Mouse (Mus musculus) heart, postnatal 0 days (tissue): Measurements from ENCODE around the gene Dnal1.

ENCODE experiments used
- CTCF ChIP-seq: IDR thresholded peaks from 2 replicates; pipeline ENCODE4 v1.5.1; 2016; ENCODE audit warnings: antibody characterized with exemption, control low read depth, low read depth
- EP300 ChIP-seq: IDR thresholded peaks from 2 replicates; pipeline ENCODE4 v1.6.1; 2016; ENCODE audit warnings: antibody characterized with exemption, low read depth

DNA sequence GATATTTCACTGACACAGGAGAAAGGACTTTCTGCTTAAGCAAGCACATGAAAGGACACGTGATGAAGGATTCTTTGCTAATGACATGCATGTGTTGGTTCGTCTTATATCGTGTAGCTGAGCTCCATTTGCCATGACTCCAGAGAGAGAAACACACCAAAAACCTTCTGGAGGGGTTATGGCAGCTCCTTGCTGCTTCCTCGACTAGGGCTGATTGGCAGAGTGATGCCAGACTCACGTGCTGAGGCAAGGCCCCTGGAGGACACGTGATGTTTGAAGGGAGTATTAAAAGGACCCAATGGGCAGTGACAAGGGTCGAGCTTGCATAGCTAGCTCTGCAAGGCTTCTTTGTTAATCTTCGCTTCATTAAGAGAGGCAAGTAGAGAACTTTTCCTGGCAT is 45.9 kb upstream of the Dnal1 start:
- no peak for TF ChIP-seq CTCF
- TF ChIP-seq EP300, result no peak
